ENCODE assay signal across 12 mouse cellular contexts in the genomic region with DNA sequence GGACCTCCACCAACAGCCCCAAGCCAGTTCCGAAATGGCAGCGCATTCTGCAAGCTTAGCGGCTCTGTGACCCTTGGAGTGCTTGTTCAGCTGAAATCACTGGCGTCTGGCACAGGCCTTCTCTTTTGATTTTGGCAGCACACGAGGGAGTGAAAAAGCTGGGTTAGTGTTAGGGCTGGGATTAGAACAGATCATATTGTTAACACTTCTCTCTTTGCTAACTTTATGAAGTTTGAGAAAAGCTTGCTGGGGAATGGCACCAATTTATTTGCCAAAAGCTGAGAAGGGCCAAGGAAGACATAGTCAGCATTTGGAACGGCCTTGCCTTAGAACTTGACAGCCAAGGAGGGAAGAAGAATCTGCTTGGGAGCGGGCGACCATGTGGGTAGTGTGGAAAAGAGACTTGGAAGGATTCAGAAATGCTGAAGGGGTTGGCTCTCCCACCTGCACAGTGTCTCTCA. TPM values are rescaled to one million over a fixed set of nuclear protein-coding genes. Genes with fewer than 3 reads are reported as not detected.
DNase-seq lines count a peak whose midpoint lies in the region; ATAC-seq lines count a peak whose summit lies in the region.
"Had no signal": no experiment of that assay in that cellular context is flagged by ENCODE, and none has a peak within 500 bp of the region (broad histone marks: within the 10 kb centered on the region; RNA-seq: fewer than 3 reads in every experiment).

No protein-coding gene starts in this region.

- no peaks in the 10 kb centered on the region for H3K9me3 ChIP-seq in hindbrain, embryonic 13.5 days
- H3K9me3 ChIP-seq: heart, embryonic 15.5 days; limb, embryonic 15.5 days had no signal

- no peak overlapping the region for H3K27ac ChIP-seq in hindbrain, embryonic 13.5 days
- H3K27ac ChIP-seq: heart, embryonic 15.5 days; hindbrain, postnatal 0 days; limb, embryonic 15.5 days had no signal

- H3K4me3 ChIP-seq in hindbrain, embryonic 13.5 days: no peak overlapping the region
- H3K4me3 ChIP-seq: heart, embryonic 15.5 days; limb, embryonic 15.5 days had no signal

- DNase-seq in heart, adult 11 months: peak; percentile 78
- no peak for DNase-seq in heart, adult 9 months (ENCODE audit: low spot score in 2 of 2)
- peak; percentile 56 for DNase-seq in right cerebral cortex, adult 18-20 months
- DNase-seq in right cerebral cortex, postnatal 4 days: no peak
- DNase-seq in left cerebral cortex, adult 11 months (ENCODE audit: low spot score): peak; percentile 10
- no peak for DNase-seq in adrenal gland, adult (ENCODE audit: inconsistent age in 2 of 2, low spot score in 1 of 2)
- DNase-seq: thymus, postnatal 25 days had no signal

- H3K4me1 ChIP-seq in hindbrain, embryonic 13.5 days (replicated peaks): no peaks in the 10 kb centered on the region
- H3K4me1 ChIP-seq: heart, embryonic 15.5 days had no signal

- ATAC-seq in hindbrain, embryonic 13.5 days (ENCODE audit: low FRiP score): no peak
- ATAC-seq: hindbrain, postnatal 0 days had no signal

- H3K36me3 ChIP-seq in hindbrain, embryonic 13.5 days: no peaks in the 10 kb centered on the region
- H3K36me3 ChIP-seq: heart, embryonic 15.5 days; limb, embryonic 15.5 days had no signal

- 79% methylated on average over 8 of the region's 8 CpGs for WGBS in hindbrain, embryonic 13.5 days

- H3K27me3 ChIP-seq in hindbrain, embryonic 13.5 days: no peaks in the 10 kb centered on the region
- H3K27me3 ChIP-seq: CH12.LX; limb, embryonic 15.5 days had no signal

- no peak overlapping the region for H3K4me2 ChIP-seq in hindbrain, embryonic 13.5 days
- H3K4me2 ChIP-seq: heart, embryonic 15.5 days; limb, embryonic 15.5 days had no signal

- no peak overlapping the region for H3K9ac ChIP-seq in hindbrain, embryonic 13.5 days
- H3K9ac ChIP-seq: heart, embryonic 15.5 days; limb, embryonic 15.5 days had no signal

RNA-seq across cellular contexts. Expression of gene Tra2b, which starts 50.5 kb away (rescaled TPM):
- 304 and 307 TPM in 2 replicates for polyA plus RNA-seq in hindbrain, embryonic 13.5 days (2015; fragmentation: Nextera tagmentation; extraction: Ambion mirVana)

Comparison
In these comparisons a context has a peak if more than half of its experiments do, and no peak if none do; other contexts are left out.
1. DNase-seq: peak in heart, adult 11 months (single experiment), right cerebral cortex, adult 18-20 months (single experiment) and left cerebral cortex, adult 11 months (single experiment); none in heart, adult 9 months (0 of 2), right cerebral cortex, postnatal 4 days (single experiment) and adrenal gland, adult (0 of 2).